Mouse (Mus musculus): ENCODE results near the gene Grhl1. TPM values are rescaled to one million over a fixed set of nuclear protein-coding genes. Genes with fewer than 3 reads are reported as not detected.
"Not testable (repeated sequence)": the region's sequence is repeated elsewhere in the genome, so short reads cannot be mapped to it uniquely, and the experiment has no call there.

Grhl1 gene
- polyA plus RNA-seq, 1 experiment from 2014 or later: 0.15 TPM

DNA sequence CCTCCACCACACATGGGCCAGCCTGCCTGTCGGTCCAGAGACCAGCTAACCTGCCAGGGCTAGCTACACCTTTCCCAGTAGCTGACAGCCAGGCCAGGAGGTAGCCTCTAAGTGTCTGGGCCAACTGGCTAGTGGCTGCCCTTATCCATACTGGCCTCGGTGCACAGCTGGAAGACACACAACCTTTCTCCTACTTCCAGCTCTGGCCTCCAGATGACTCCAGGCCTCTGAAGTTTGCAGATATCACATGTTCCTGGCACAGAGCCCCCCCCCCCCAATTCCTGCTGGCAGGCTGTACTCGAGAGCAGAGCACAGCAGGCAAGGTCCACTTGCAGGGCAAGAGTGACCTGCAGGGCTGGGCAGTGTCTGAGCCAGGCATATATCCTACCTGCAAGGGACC, 55.1 kb downstream of the Grhl1 start:
- H3K36me3 ChIP-seq: no peaks in the 10 kb centered on the region
- WGBS: 65% methylated on average over 3 of the region's 3 CpGs
- no peak for ATAC-seq (ENCODE audit: low read depth)
- no peak overlapping the region for H3K4me2 ChIP-seq
- no peaks in the 10 kb centered on the region for H3K9me3 ChIP-seq
- H3K9ac ChIP-seq: no peak overlapping the region
- H3K27ac ChIP-seq (replicated peaks): no peak overlapping the region
- H3K27me3 ChIP-seq: no peaks in the 10 kb centered on the region
- peaks cover 5% of the 10 kb centered on the region for H3K4me1 ChIP-seq (replicated peaks)
- no peak overlapping the region for H3K4me3 ChIP-seq

DNA sequence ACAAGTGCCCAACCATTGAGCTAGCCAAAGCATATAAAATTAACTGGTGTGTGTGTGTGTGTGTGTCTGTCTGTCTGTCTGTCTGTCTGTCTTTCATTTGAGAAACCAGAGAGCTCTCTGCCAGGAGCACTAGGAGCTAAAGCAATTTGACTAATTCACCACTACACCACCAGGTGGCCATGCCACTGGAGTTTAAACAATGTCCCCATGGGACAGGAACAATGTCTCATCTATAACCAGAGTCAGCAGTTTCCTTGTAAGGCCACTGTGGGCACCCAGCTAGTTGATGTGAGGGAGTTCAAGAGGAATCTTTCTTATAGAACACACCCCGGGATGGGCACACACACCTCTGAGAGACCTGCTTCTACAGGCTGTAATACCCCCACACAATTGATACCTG, 58.1 kb downstream of the Grhl1 start:
- no peak overlapping the region for H3K9ac ChIP-seq
- H3K4me3 ChIP-seq: no peak overlapping the region
- H3K4me2 ChIP-seq: no peak overlapping the region
- no peak overlapping the region for H3K27ac ChIP-seq (replicated peaks)
- H3K9me3 ChIP-seq: no peaks in the 10 kb centered on the region
- no peak for ATAC-seq (ENCODE audit: low read depth)
- H3K36me3 ChIP-seq: no peaks in the 10 kb centered on the region
- 89% methylated on average over 1 of the region's 1 CpGs for WGBS
- H3K4me1 ChIP-seq (replicated peaks): no peaks in the 10 kb centered on the region
- H3K27me3 ChIP-seq: no peaks in the 10 kb centered on the region

DNA sequence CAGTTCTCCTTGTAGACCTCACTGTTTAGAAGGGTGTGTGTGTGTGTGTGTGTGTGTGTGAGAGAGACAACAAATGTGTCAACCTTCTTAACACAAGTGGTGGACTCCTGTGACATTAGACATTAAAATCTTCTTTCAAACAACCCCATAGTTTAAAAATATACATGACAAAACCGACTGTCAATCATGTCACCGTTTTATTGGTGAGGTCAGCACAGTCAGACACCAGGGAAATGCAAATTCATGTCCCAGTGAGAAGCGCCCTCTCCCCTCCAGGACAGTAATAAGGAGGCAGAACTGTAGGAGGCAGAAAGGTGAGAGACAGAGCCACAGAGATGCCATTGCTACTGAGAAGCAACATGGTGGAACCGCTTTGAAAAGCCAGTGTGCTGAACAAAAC, 60.3 kb downstream of the Grhl1 start:
- Histone ChIP-seq H3K4me2 (no peak overlapping the region), H3K9ac (no peak overlapping the region), H3K9me3 (no peaks in the 10 kb centered on the region), H3K36me3 (no peaks in the 10 kb centered on the region), H3K27ac (replicated peaks) (no peak overlapping the region), H3K4me3 (no peak overlapping the region), H3K27me3 (no peaks in the 10 kb centered on the region), H3K4me1 (replicated peaks) (no peaks in the 10 kb centered on the region)
- ATAC-seq (ENCODE audit: low read depth): no peak
- WGBS: 55% methylated on average over 4 of the region's 4 CpGs

DNA sequence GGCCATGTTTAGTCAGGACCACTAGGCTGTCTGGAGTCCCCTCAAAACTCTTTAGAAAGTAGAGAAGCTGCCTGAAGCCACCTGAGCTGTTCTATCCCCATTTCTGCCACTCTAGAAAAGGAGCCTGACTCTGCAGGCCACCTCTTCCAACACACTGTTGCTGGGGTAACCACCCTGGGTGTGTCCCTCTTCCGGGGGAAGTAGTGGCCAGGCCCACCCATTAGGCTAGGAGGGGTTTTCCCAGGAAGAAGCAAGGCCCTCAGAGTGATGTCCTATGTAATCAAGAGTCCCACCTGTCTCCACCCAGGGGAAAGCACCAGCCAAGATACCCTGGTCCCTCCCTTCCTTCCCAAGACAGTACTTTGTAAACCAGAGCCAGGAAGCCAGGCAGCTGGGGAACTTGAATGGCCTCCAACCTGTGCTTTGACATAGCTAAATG, 61.7 kb downstream of the Grhl1 start:
- Histone ChIP-seq H3K27ac (replicated peaks) (no peak overlapping the region), H3K9me3 (no peaks in the 10 kb centered on the region), H3K9ac (no peak overlapping the region), H3K27me3 (no peaks in the 10 kb centered on the region), H3K36me3 (no peaks in the 10 kb centered on the region), H3K4me3 (no peak overlapping the region), H3K4me2 (no peak overlapping the region), H3K4me1 (replicated peaks) (no peaks in the 10 kb centered on the region)
- no peak for ATAC-seq (ENCODE audit: low read depth)
- 67% methylated on average over 1 of the region's 1 CpGs for WGBS

DNA sequence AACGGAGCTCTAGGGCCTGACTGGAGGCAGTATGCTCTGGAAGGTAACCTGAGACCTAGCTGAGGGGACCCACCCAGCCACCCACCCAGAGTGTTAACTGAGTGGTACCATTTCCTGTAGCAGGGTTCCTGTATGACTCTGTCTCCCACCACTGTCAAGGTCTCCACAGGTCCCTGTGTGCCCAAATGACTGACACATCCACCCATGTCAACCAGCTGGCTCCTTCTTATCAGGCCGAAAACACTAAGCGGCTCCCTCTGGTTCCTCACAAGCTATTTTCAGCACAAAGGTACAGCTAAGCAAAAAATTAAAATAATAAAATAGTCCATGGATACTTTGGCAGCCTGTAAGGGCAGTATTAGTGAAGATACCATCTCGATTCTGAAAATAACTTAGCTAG, 62.1 kb downstream of the Grhl1 start:
- ATAC-seq (ENCODE audit: low read depth): no peak
- Histone ChIP-seq H3K9ac (no peak overlapping the region), H3K36me3 (no peaks in the 10 kb centered on the region), H3K4me2 (no peak overlapping the region), H3K27me3 (no peaks in the 10 kb centered on the region), H3K27ac (replicated peaks) (no peak overlapping the region), H3K4me3 (no peak overlapping the region), H3K4me1 (replicated peaks) (no peaks in the 10 kb centered on the region), H3K9me3 (no peaks in the 10 kb centered on the region)
- 86% methylated on average over 4 of the region's 4 CpGs for WGBS

DNA sequence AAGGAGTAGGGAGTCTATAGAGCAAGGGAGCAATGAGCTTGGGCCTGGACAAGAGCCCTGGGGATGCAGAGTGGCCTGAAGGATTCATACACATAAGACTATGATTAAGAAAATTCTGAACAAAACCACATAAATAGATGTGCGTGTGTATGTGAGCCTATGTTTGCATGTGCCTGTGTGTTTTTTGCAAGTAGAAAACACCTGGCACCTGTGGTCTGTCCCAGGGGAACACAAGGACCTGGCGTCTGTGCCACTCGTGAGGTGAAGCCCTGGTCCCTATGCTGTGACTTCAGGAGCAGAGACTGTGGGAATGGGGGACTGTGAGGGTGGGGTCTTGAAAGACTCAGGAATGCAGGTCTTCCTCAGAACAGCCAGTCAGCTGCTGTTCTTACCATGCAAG, 62.6 kb downstream of the Grhl1 start:
- no peaks in the 10 kb centered on the region for H3K4me1 ChIP-seq (replicated peaks)
- ATAC-seq (ENCODE audit: low read depth): no peak
- no peaks in the 10 kb centered on the region for H3K9me3 ChIP-seq
- 85% methylated on average over 3 of the region's 3 CpGs for WGBS
- no peak overlapping the region for H3K4me2 ChIP-seq
- no peak overlapping the region for H3K4me3 ChIP-seq
- H3K9ac ChIP-seq: no peak overlapping the region
- H3K27me3 ChIP-seq: no peaks in the 10 kb centered on the region
- H3K36me3 ChIP-seq: no peaks in the 10 kb centered on the region
- no peak overlapping the region for H3K27ac ChIP-seq (replicated peaks)

DNA sequence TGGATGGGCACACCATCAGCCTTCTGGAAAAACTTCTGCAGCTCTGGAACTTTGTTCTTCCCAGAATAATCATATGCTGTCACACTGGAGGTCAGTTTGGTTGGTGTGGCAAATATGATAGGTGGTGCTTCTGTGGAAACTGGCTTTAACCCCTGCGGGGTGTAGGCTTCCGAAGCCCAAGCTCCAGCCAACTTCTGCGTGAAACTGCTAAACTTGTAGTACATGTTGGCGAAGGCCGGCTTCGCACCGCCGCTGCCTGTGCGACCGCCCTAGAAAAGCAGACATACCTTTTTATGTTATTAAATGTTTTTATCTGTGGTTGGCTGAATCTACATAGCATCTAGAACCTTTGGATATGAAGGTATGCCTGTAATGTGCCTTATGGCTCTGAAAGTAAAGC, 66.7 kb downstream of the Grhl1 start:
- not testable (repeated sequence) for H3K4me3 ChIP-seq; H3K4me2 ChIP-seq; H3K27me3 ChIP-seq; H3K36me3 ChIP-seq; H3K9ac ChIP-seq; ATAC-seq (ENCODE audit: low read depth); H3K4me1 ChIP-seq (replicated peaks); H3K27ac ChIP-seq (replicated peaks); H3K9me3 ChIP-seq
- WGBS: 95% methylated on average over 10 of the region's 10 CpGs

DNA sequence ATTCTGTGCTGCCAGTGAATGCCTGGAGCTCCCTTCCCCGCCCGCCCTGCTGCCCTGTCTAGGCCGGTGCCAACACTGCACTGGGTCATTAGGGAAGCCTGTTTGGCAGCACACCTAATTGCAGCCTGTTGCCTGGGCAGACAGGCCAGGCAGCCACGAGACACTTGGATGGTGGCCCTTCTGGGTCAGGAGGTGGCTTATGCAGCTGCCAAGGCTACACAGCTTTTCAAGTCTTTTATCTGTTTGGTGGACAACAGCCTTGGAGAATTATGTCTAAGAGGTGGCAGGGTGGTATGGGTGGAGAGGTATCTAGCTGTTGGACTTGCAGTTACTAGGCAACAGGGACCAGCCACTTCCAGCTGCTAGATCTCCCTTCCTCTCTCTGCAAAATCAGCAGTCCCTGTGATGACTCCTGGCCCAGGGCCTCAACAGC, 70.3 kb downstream of the Grhl1 start:
- ATAC-seq (ENCODE audit: low read depth): peak; percentile 89
- Histone ChIP-seq H3K36me3 (no peaks in the 10 kb centered on the region), H3K27ac (replicated peaks) (no peak overlapping the region), H3K9me3 (no peaks in the 10 kb centered on the region), H3K4me1 (replicated peaks) (0 out of 2 replicates have a peak, but pooled peaks cover 6% of the 10 kb centered on the region), H3K4me2 (no peak overlapping the region), H3K4me3 (no peak overlapping the region), H3K27me3 (no peaks in the 10 kb centered on the region), H3K9ac (no peak overlapping the region)
- WGBS: 58% methylated on average over 4 of the region's 4 CpGs

DNA sequence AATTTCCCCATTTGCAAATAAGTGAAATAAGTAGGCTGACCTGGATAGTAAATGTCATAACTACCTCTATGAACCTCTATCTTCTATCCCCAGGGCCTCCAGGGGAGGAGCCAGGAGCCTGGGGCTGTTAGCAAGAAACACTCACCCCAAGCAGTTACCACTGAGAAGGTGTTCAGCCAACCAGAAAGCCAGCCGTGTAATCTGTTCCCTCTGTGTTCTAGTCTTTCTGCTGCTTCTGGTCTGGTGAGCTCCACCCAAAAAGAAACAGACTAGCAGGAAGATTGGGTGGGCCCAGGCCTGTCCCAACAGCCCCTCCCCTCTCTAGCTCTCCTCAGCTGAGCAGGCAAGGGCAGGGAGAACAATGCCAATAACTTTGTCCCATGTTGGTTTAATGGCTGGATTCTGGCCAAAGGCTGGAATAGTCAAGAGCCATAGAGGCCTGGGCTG, 72.1 kb downstream of the Grhl1 start:
- no peak for ATAC-seq (ENCODE audit: low read depth)
- H3K27me3 ChIP-seq: no peaks in the 10 kb centered on the region; the same call in 1 of the 2 replicates

DNA sequence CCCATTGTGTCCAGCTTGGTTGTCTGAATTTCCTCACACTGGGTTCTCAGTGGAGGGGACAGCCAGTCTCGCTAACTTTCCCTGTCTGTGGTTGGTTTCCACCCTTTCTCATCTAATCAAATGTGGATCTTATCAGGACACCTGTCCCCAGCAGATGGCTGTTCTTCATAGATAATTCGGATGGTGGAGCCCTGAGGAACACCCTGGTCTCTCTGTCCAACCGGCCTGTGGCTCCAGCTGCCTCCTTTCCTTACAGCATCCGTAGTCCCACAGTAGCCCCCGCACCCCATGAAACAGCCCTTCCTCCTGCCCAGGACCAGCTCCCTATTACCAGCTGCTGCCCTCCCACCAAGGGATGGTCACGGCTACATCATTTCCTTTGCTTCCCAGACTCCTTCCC, 73.8 kb downstream of the Grhl1 start:
- H3K4me3 ChIP-seq: no peak overlapping the region
- no peaks in the 10 kb centered on the region for H3K36me3 ChIP-seq
- no peak overlapping the region for H3K27ac ChIP-seq (replicated peaks)
- H3K27me3 ChIP-seq: no peaks in the 10 kb centered on the region; the same call in 1 of the 2 replicates
- H3K9ac ChIP-seq: no peak overlapping the region
- peaks cover 14% of the 10 kb centered on the region for H3K4me1 ChIP-seq (replicated peaks)
- 83% methylated on average over 6 of the region's 6 CpGs for WGBS
- no peak for ATAC-seq (ENCODE audit: low read depth)
- no peak overlapping the region for H3K4me2 ChIP-seq
- no peaks in the 10 kb centered on the region for H3K9me3 ChIP-seq

More for the DNA sequence above, 72.1 kb downstream of the Grhl1 start:
- WGBS: 52% methylated on average over 1 of the region's 1 CpGs
- no peaks in the 10 kb centered on the region for H3K9me3 ChIP-seq
- no peak overlapping the region for H3K4me3 ChIP-seq
- H3K4me1 ChIP-seq (replicated peaks): 0 out of 2 replicates have a peak, but pooled peaks cover 6% of the 10 kb centered on the region
- H3K9ac ChIP-seq: no peak overlapping the region
- H3K27ac ChIP-seq (replicated peaks): no peak overlapping the region
- H3K36me3 ChIP-seq: no peaks in the 10 kb centered on the region
- no peak overlapping the region for H3K4me2 ChIP-seq

DNA sequence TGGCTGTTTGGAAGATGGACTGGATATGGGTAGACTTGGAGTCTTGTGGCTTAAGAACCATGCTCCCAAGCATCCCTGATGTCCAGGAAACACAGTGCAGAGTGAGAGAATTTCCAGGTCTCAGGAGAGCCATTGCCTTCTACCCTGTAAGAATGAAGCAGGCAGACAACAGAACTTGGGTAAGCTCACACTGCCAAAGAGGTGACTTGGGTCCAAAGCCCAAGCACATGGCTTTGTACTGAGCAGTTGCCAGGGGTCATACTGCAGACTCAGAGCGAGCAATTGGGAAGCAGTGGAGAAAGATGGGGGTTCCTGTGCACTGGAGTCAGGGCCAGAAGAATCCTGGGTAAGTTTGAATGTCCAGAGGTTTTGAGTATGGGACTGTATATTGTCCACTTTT, 76.0 kb downstream of the Grhl1 start:
- Histone ChIP-seq H3K9me3 (no peaks in the 10 kb centered on the region), H3K4me3 (no peak overlapping the region), H3K36me3 (no peaks in the 10 kb centered on the region), H3K27ac (replicated peaks) (no peak overlapping the region), H3K9ac (no peak overlapping the region), H3K4me1 (replicated peaks) (peaks cover 22% of the 10 kb centered on the region), H3K27me3 (no peaks in the 10 kb centered on the region; the same call in 1 of the 2 replicates), H3K4me2 (no peak overlapping the region)
- WGBS: 89% methylated on average over 1 of the region's 1 CpGs
- no peak for ATAC-seq (ENCODE audit: low read depth)

DNA sequence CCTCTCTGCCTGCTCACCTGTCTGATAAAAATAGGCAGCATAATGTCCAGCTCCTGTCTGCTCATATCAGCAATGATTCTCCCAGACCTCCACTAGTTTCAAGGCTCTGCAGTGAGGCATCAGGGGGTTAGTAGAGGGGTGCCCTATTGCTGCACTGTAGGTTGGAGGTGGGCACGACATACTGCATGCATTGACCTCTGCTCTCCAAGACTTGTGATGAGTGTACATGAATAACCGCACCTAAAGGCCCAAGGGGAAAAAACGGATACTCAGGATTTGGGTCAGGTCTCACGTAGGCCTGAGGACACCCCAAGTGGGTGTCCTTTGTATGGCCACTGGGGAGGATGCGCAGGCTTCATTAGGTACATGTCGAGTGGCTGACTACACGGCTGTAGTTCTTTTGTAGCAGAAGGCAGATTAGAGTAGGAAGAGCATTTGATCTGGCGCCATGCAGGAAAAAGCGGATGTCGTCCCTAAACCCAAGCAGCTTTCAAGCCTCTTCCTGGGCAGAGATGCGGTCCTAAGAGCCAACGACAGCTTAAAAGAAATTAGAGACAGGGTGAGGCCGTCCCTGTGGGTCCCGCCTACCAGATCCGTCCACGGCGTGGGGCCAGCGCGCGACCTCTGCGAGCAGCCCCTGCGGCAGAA, 78.5 kb downstream of the Grhl1 start:
- Histone ChIP-seq H3K27me3 (no peaks in the 10 kb centered on the region; the same call in 1 of the 2 replicates), H3K9ac (peak overlapping the region; percentile 94), H3K27ac (replicated peaks) (peak overlapping the region; percentile 94), H3K4me1 (replicated peaks) (peaks cover 44% of the 10 kb centered on the region), H3K9me3 (no peaks in the 10 kb centered on the region), H3K4me3 (peak overlapping the region; percentile 78), H3K36me3 (peaks cover 17% of the 10 kb centered on the region), H3K4me2 (peak overlapping the region; percentile 72)
- ATAC-seq (ENCODE audit: low read depth): peak; percentile 11
- 4% methylated on average over 22 of the region's 22 CpGs for WGBS

DNA sequence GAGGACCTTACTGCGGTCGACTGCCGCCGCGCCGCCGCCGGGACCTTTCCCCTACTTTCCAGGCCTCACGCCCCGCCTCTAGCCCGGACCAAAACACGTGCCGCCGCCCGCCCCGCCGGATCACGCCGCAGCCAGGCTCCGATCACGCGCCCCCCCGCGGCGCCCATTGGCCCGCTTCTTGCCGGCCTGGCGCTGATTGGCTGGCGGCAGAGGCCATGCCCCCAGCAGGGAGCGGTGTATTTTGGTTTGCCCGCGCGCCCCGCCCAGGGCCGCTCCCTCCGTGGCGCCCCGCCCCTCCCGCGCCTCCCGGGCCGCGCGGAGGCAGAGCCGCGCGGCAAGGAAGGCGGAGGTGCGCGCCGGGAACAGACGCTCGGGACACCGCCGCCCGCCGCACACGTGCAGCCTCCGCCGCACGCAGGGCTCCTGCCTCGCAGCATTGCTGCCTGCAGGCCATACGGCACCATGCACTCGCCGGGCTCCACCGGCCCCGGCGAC, 79.0 kb downstream of the Grhl1 start, which contains the start of gene Klf11:
Gene Klf11 (plus strand): TSS at position 212 of the 495 bp plus-strand sequence.
- peak; percentile 91 for ATAC-seq (ENCODE audit: low read depth)

More for the DNA sequence above, 79.0 kb downstream of the Grhl1 start, which contains the start of gene Klf11:
- WGBS: 1% methylated on average over 42 of the region's 68 CpGs
- Histone ChIP-seq H3K36me3 (peaks cover 23% of the 10 kb centered on the region), H3K27ac (replicated peaks) (peak within 1 kb of the TSS; percentile 94), H3K9me3 (no peaks in the 10 kb centered on the region), H3K27me3 (no peaks in the 10 kb centered on the region; the same call in 1 of the 2 replicates), H3K9ac (peak within 1 kb of the TSS; percentile 94), H3K4me1 (replicated peaks) (peaks cover 50% of the 10 kb centered on the region), H3K4me3 (peak within 1 kb of the TSS; percentile 78), H3K4me2 (peak within 1 kb of the TSS; percentile 72)

All from neural tube, embryonic 13.5 days (tissue).